Mouse (Mus musculus) heart, embryonic 14.5 days (tissue): ENCODE measurements around the gene Sh3bp4. TPM values are rescaled to one million over a fixed set of nuclear protein-coding genes. Genes with fewer than 3 reads are reported as not detected.

Experiments used
- ATAC-seq: fragments of 200-750 bp; cut with Nextera tagmentation; 2 replicates; pipeline ENCODE4 v1.8.0; 2017; ENCODE audit warnings: low read depth, moderate TSS enrichment; ENCODE audit not compliant: insufficient number of reproducible peaks, insufficient read depth, low FRiP score
- H3K27ac ChIP-seq, 2 experiments: fragments of 200-500 bp in 1 of 2; fragments of 300-500 bp in 1 of 2; sonication (generic) in 1 of 2; replicated peaks in 1 of 2; 2 replicates each; pipeline ENCODE4 v1.5.1; 2012 to 2014; ENCODE audit warnings: low read depth in 2 of 2, low read length in 2 of 2, control low read depth in 1 of 2, mild to moderate bottlenecking in 1 of 2, mixed read lengths in 1 of 2; ENCODE audit not compliant: control insufficient read depth in 1 of 2, insufficient read depth in 1 of 2
- H3K27me3 ChIP-seq: fragments of 300-500 bp; sonication (generic); 2 replicates; pipeline ENCODE4 v1.6.1; 2014; ENCODE audit warnings: mild to moderate bottlenecking, low read length, control low read depth; ENCODE audit not compliant: control insufficient read depth, insufficient read depth
- H3K36me3 ChIP-seq: fragments of 300-500 bp; sonication (generic); 2 replicates; pipeline ENCODE4 v1.6.1; 2014; ENCODE audit warnings: mild to moderate bottlenecking, control low read depth, low read length, mixed read lengths; ENCODE audit not compliant: control insufficient read depth, insufficient read depth
- H3K4me1 ChIP-seq, 2 experiments: fragments of 200-500 bp in 1 of 2; fragments of 300-500 bp in 1 of 2; sonication (generic) in 1 of 2; 2 replicates each; pipeline ENCODE4 v1.6.1; 2012 to 2014; ENCODE audit warnings: low read length in 2 of 2, control low read depth in 1 of 2, mixed read lengths in 1 of 2; ENCODE audit not compliant: control insufficient read depth in 2 of 2, insufficient read depth in 2 of 2
- H3K4me2 ChIP-seq: fragments of 300-500 bp; sonication (generic); 2 replicates; pipeline ENCODE4 v1.6.1; 2014; ENCODE audit warnings: mild to moderate bottlenecking, low read length
- H3K4me3 ChIP-seq, 2 experiments: fragments of 200-500 bp in 1 of 2; fragments of 300-500 bp in 1 of 2; sonication (generic) in 1 of 2; 2 replicates each; pipeline ENCODE4 v1.5.1; 2012 to 2014; ENCODE audit warnings: low read length in 2 of 2, mild to moderate bottlenecking in 2 of 2, control low read depth in 1 of 2, low read depth in 1 of 2, moderate library complexity in 1 of 2; ENCODE audit not compliant: control insufficient read depth in 1 of 2, insufficient read depth in 1 of 2
- H3K9ac ChIP-seq: fragments of 300-500 bp; sonication (generic); 2 replicates; pipeline ENCODE4 v1.6.1; 2014; ENCODE audit warnings: mild to moderate bottlenecking, low read length
- H3K9me3 ChIP-seq: fragments of 300-500 bp; sonication (generic); 2 replicates; pipeline ENCODE4 v1.6.1; 2016; ENCODE audit warnings: low read length, control low read depth; ENCODE audit not compliant: control insufficient read depth
- WGBS: fragments of 180-500 bp; shearing (Covaris S2); extraction: QIAGEN DNeasy Blood & Tissue Kit; methylation state at CpG from one replicate; pipeline ENCODE4 v1.1.7; 2014; 5-methylcytosine and 5-hydroxymethylcytosine counted together
- polyA plus RNA-seq: library from polyadenylated mRNA; unstranded; fragments of >200 nt; fragmentation: Nextera tagmentation; extraction: Ambion mirVana; gene quantifications from 2 replicates; pipeline ENCODE4 v1.2.1, GENCODE M21; 2014

Gene Sh3bp4
- polyA plus RNA-seq, 1 experiment from 2014 or later = 17.2 TPM

DNA sequence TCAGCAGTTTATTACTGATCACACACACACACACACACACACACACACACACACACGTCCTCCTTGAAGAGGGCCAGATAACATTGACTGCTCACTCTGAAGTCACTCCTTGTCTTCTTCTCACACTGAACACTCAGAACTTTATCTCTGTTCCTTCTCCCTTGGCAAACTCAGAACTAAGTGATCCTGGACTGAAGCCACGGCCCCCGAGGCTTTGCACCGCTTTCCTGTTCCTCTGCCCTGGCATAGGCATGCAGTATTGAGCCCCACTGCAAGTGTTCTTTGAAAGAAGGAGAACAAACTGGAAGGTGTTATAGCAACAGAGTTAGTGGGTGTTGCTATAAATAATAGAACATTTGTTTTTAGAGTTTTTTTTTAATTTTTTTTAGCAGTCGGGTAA is 68.1 kb downstream of the Sh3bp4 start:
- Histone ChIP-seq H3K9ac (no peak overlapping the region), H3K36me3 (peaks cover 38% of the 10 kb centered on the region), H3K27me3 (no peaks in the 10 kb centered on the region), H3K27ac (no peak overlapping the region), H3K4me3 (no peak overlapping the region), H3K4me1 (peaks cover 37 to 47% of the 10 kb centered on the region in 2 experiments), H3K9me3 (no peaks in the 10 kb centered on the region), H3K4me2 (no peak overlapping the region)
- no peak for ATAC-seq
- WGBS = 30% methylated on average over 5 of the region's 5 CpGs

DNA sequence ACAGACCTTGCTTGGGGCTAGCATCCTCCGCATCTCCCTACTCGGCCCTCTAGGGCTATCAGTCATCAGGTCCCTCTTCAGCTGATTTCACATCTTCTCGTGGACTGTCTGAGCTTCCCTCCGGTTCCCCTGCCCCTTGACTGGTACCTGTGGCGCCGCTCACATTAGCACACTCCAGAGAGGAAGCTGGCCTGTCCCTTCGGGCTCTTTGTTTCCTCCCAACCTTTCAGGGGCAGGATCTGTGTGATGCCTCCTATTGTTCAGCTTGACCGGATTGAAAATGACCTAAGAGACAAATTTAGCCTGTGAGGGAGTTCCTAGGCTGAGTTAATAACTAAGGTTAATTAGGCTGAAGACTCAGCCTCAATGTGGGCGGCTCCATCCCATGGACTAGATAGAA is 69.9 kb downstream of the Sh3bp4 start:
- Histone ChIP-seq H3K4me1 (peaks cover 30 to 36% of the 10 kb centered on the region in 2 experiments), H3K27ac (no peak overlapping the region), H3K36me3 (peaks cover 52% of the 10 kb centered on the region), H3K27me3 (no peaks in the 10 kb centered on the region), H3K4me2 (no peak overlapping the region), H3K4me3 (no peak overlapping the region), H3K9me3 (no peaks in the 10 kb centered on the region), H3K9ac (no peak overlapping the region)
- ATAC-seq = no peak
- WGBS = 87% methylated on average over 9 of the region's 9 CpGs

DNA sequence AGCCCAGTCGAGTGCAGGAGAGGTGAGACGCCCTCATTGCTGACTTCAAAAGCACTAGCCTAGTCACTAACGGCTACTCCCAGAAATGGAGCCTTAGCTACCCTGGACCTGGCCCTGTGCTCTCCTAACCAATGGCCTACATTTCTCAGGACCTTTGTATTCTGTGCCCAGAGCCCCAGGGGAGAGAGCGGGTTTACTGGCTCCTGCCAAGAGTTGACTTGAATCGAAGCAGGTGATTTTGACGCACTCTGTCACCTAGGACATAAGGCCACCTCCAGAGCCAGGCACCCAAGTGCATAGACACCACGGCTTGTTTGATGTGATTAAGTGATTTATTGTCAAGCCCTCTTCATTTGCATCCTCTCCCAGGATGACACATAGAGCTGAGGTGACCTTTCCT is 80.9 kb downstream of the Sh3bp4 start:
- WGBS = 77% methylated on average over 7 of the region's 7 CpGs
- peaks cover 69% of the 10 kb centered on the region for H3K36me3 ChIP-seq

DNA sequence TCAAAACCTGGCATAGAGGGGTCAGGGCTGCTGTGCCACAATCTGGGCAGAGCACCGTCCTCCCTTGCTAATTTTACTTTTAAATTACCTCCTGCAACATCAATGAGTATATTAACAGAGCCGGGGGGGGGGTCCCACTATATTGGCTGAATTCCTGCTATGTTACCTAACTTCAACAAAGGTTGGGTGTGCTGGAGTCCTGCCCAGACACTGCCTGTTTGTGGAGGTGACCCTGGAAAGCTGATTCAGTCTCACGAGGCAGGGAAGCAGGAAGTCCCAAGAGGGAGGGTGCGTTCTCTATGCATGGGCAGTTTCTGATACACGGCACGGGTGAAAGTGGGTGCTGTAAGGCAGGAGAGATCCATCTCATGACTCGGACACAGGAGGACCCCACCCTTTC is 82.4 kb downstream of the Sh3bp4 start:
- H3K9me3 ChIP-seq = no peaks in the 10 kb centered on the region
- H3K9ac ChIP-seq = no peak overlapping the region
- H3K27me3 ChIP-seq = no peaks in the 10 kb centered on the region
- H3K4me3 ChIP-seq = no peak overlapping the region
- H3K36me3 ChIP-seq = peaks cover 57% of the 10 kb centered on the region
- H3K4me2 ChIP-seq = no peak overlapping the region
- H3K4me1 ChIP-seq = peaks cover 0 to 21% of the 10 kb centered on the region in 2 experiments; a peak in 2 of 4 replicates
- ATAC-seq = no peak
- H3K27ac ChIP-seq = no peak overlapping the region
- WGBS = 66% methylated on average over 7 of the region's 7 CpGs

More for the DNA sequence above, 80.9 kb downstream of the Sh3bp4 start:
- H3K27ac ChIP-seq = no peak overlapping the region
- no peak overlapping the region for H3K4me3 ChIP-seq
- no peak for ATAC-seq
- no peak overlapping the region for H3K4me2 ChIP-seq
- H3K27me3 ChIP-seq = no peaks in the 10 kb centered on the region
- H3K9ac ChIP-seq = no peak overlapping the region
- H3K4me1 ChIP-seq = peaks cover 0 to 21% of the 10 kb centered on the region in 2 experiments; a peak in 2 of 4 replicates
- H3K9me3 ChIP-seq = no peaks in the 10 kb centered on the region

DNA sequence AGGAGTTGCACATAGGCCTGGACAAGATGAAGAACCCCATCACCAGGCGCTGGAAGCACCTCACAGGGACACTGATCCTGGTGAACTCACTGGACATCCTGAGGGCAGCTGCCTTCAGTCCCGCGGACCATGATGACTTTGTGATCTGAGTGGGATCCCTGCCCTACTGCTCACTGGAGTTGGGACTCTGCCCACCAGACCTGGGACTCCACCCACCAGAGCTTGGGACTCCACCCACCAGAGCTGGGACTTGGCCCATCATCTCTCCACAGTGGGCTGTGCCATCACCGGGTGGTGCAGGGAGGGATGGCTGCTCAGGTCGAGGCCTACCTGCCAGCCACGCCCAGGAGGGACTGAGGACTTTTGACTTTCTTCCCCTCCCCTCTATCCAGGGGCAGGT is 83.0 kb downstream of the Sh3bp4 start:
- Histone ChIP-seq H3K4me1 (peaks cover 0 to 16% of the 10 kb centered on the region in 2 experiments; a peak in 2 of 4 replicates), H3K27ac (no peak overlapping the region), H3K36me3 (peaks cover 54% of the 10 kb centered on the region), H3K27me3 (no peaks in the 10 kb centered on the region), H3K4me3 (no peak overlapping the region), H3K9ac (no peak overlapping the region), H3K9me3 (no peaks in the 10 kb centered on the region), H3K4me2 (no peak overlapping the region)
- ATAC-seq = no peak
- WGBS = 86% methylated on average over 6 of the region's 6 CpGs

DNA sequence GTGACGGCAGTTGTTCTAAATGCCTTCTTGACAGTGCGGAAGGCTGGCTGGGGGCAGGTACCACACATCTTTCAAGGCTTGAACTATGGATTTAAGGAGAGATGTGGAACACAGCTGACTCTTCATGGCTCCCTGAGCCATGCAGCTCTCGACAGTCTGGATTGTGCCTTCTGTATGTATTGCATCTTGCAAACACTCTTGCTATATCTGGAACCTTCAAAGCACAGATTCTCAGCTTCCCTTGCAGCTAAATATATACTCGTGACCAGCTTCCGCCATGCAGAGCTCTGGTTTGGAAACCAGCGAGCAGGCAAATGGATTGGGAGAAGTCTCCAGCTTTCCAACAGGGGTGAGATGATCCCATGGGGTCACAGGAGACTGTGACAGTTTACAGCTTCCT is 93.3 kb downstream of the Sh3bp4 start:
- Histone ChIP-seq H3K9ac (no peak overlapping the region), H3K4me2 (no peak overlapping the region), H3K27ac (no peak overlapping the region), H3K27me3 (no peaks in the 10 kb centered on the region), H3K4me1 (peaks cover 14 to 20% of the 10 kb centered on the region in 2 experiments), H3K9me3 (0 out of 2 replicates have a peak, but pooled peaks cover 2% of the 10 kb centered on the region), H3K4me3 (no peak overlapping the region), H3K36me3 (no peaks in the 10 kb centered on the region)
- no peak for ATAC-seq
- 74% methylated on average over 6 of the region's 6 CpGs for WGBS

DNA sequence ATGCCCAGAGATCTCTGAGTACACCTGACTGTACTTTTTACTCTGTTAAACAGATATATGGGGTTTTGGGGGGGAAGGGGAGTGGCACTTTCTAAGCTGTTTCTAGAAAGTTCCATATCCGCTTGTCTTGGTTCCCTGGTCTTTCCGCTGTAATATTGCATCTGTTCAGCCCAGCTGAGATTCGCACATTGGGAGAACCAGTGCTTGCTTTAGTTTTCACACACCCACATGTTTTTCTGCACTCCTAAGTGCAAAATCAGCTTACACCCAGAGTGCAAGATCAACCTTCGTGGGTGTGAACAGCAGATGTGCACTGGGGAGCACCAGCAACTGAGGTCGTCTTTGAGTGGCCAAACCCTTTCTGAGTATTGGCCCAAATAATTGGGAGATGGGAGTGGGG is 94.1 kb downstream of the Sh3bp4 start:
- 76% methylated on average over 5 of the region's 5 CpGs for WGBS
- Histone ChIP-seq H3K4me2 (no peak overlapping the region), H3K9me3 (0 out of 2 replicates have a peak, but pooled peaks cover 2% of the 10 kb centered on the region), H3K27me3 (no peaks in the 10 kb centered on the region), H3K4me3 (no peak overlapping the region), H3K4me1 (peaks cover 14 to 20% of the 10 kb centered on the region in 2 experiments), H3K27ac (no peak overlapping the region), H3K36me3 (no peaks in the 10 kb centered on the region), H3K9ac (no peak overlapping the region)
- no peak for ATAC-seq

DNA sequence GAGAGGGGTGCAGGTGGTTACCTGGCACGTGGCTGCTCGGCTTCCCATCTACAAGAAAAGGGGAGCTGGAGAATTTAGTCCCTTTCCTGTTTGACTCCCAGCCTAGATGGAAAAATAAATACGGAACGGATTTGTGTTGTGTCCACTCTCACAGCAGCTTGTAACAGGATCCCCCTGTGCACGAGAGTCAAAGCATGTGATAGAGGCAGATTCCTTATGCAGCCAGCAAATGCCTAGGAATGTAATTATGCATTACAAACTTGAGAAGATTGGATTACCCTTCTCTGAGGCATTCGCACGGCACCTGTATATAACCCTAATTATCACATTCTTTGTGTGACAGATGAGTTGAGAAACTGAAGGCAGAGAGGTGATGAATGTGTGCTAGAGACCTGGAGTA is 94.5 kb downstream of the Sh3bp4 start:
- Histone ChIP-seq H3K36me3 (no peaks in the 10 kb centered on the region), H3K4me1 (peaks cover 14 to 20% of the 10 kb centered on the region in 2 experiments), H3K27me3 (no peaks in the 10 kb centered on the region), H3K4me3 (no peak overlapping the region), H3K4me2 (no peak overlapping the region), H3K9ac (no peak overlapping the region), H3K27ac (no peak overlapping the region), H3K9me3 (0 out of 2 replicates have a peak, but pooled peaks cover 2% of the 10 kb centered on the region)
- 38% methylated on average over 7 of the region's 7 CpGs for WGBS
- no peak for ATAC-seq
